Comparison of ENCODE assay signal across 13 mouse cellular contexts in genomic region chr5:106335639-106336038, GRCm38 (mm10).
"Had no signal": no experiment of that assay in that cellular context is flagged by ENCODE, and none has a peak within 500 bp of the region (broad histone marks: within the 10 kb centered on the region; RNA-seq: fewer than 3 reads in every experiment).

No protein-coding gene starts in this region.

- H3K27ac ChIP-seq: left cerebral cortex, adult 2 months; limb, embryonic 15.5 days; liver, embryonic 12.5 days; midbrain, embryonic 10.5 days; midbrain, embryonic 15.5 days; neural tube, embryonic 13.5 days had no signal

- ATAC-seq: liver, embryonic 12.5 days; midbrain, embryonic 15.5 days had no signal

- H3K4me1 ChIP-seq: liver, embryonic 12.5 days; midbrain, embryonic 15.5 days had no signal

- H3K9me3 ChIP-seq: limb, embryonic 15.5 days; liver, embryonic 12.5 days; midbrain, embryonic 10.5 days; midbrain, embryonic 15.5 days; neural tube, embryonic 13.5 days had no signal

- DNase-seq: kidney, postnatal 14 days; lung, embryonic 14.5 days; lung, postnatal 10 days; lung, postnatal 4 days; retina, postnatal 1 day; right cerebral cortex, postnatal 25 days; thymus, postnatal 36 days had no signal

- H3K27me3 ChIP-seq: limb, embryonic 15.5 days; liver, embryonic 12.5 days; midbrain, embryonic 15.5 days had no signal

- H3K36me3 ChIP-seq: limb, embryonic 15.5 days; liver, embryonic 12.5 days; midbrain, embryonic 10.5 days; midbrain, embryonic 15.5 days; neural tube, embryonic 13.5 days had no signal

- H3K4me3 ChIP-seq: left cerebral cortex, adult 2 months; limb, embryonic 15.5 days; liver, embryonic 12.5 days; midbrain, embryonic 10.5 days; midbrain, embryonic 15.5 days; neural tube, embryonic 13.5 days had no signal
